ENCODE assay signal across 21 mouse cellular contexts in the genomic region with DNA sequence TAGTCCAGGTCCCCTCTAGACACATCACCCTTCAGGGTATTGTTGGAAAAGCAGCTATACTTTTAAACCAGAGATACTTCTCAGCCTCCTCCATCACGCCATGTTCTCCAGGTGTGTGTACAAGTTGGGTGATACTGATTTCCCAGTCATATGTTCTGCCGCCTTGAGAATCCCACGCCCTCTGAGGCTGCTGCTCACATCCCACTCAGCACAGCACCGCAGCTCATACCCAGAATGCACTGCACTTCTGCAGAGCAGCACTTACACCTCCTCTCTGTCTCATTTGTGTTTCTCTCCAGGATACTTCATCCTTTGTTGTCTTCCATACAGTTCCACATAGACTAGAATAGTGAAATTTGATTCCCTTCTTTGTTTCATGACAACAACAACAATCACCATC.
A peak's percentile ranks its signal among the peaks of the same experiment; 100 is the strongest.
DNase-seq lines count a peak whose midpoint lies in the region; ATAC-seq lines count a peak whose summit lies in the region.
"Had no signal": no experiment of that assay in that cellular context is flagged by ENCODE, and none has a peak within 500 bp of the region (broad histone marks: within the 10 kb centered on the region; RNA-seq: fewer than 3 reads in every experiment).

No protein-coding gene starts in this region.

- no peak overlapping the region for H3K9ac ChIP-seq in heart, embryonic 11.5 days (ENCODE audit: low read depth, low read length)
- H3K9ac ChIP-seq: embryonic facial prominence, embryonic 15.5 days; lung, embryonic 14.5 days; midbrain, embryonic 12.5 days; neural tube, embryonic 15.5 days; stomach, embryonic 15.5 days had no signal

- intact Hi-C loops in left cerebral cortex, postnatal 4 days (cut with DNase I): no loop called here
- intact Hi-C loops in left cerebral cortex, postnatal 36 days (cut with DNase I): no loop called here

- ATAC-seq in heart, embryonic 11.5 days (replicated peaks; ENCODE audit: insufficient number of reproducible peaks, low FRiP score, low TSS enrichment): no peak
- ATAC-seq: activated CD4-positive, CD25-positive, alpha-beta regulatory T cell, adult 4 months; intestine, postnatal 0 days had no signal

- 88% methylated on average over 4 of the region's 4 CpGs for WGBS in heart, embryonic 10.5 days
- WGBS in heart, embryonic 11.5 days (ENCODE audit: insufficient replicate concordance): 78% methylated on average over 4 of the region's 4 CpGs

- no peak for DNase-seq in heart, embryonic 10.5 days (ENCODE audit: low spot score)
- peak; percentile 40 for DNase-seq in left cerebral cortex, adult 11 months (ENCODE audit: low spot score)
- DNase-seq in left cerebral cortex, postnatal 4 days: no peak
- peak; percentile 68 to 82 for DNase-seq in frontal cortex, adult 2 months (ENCODE audit: extremely low spot score in 1 of 2, low spot score in 1 of 2)
- peak; percentile 73 to 74 for DNase-seq in left cerebral cortex, postnatal 36 days (ENCODE audit: low spot score in 2 of 2)
- no peak for DNase-seq in cerebellum, postnatal 25 days
- no peak for DNase-seq in thymus, postnatal 14 days
- DNase-seq: cerebellum, adult 2 months; lung, embryonic 14.5 days had no signal

- no peaks in the 10 kb centered on the region for H3K9me3 ChIP-seq in heart, embryonic 10.5 days
- H3K9me3 ChIP-seq in heart, embryonic 11.5 days (replicated peaks; ENCODE audit: control insufficient read depth, low read length): no peaks in the 10 kb centered on the region
- H3K9me3 ChIP-seq: embryonic facial prominence, embryonic 15.5 days; hindbrain, embryonic 10.5 days; limb, embryonic 10.5 days; midbrain, embryonic 12.5 days; neural tube, embryonic 15.5 days; stomach, embryonic 15.5 days had no signal

- H3K4me3 ChIP-seq in heart, embryonic 10.5 days: no peak overlapping the region
- H3K4me3 ChIP-seq in heart, embryonic 11.5 days (ENCODE audit: low read depth, low read length): no peak overlapping the region
- H3K4me3 ChIP-seq: embryonic facial prominence, embryonic 15.5 days; hindbrain, embryonic 10.5 days; limb, embryonic 10.5 days; midbrain, embryonic 12.5 days; neural tube, embryonic 15.5 days; stomach, embryonic 15.5 days had no signal

- H3K27ac ChIP-seq in heart, embryonic 10.5 days: 0 out of 2 replicates have a peak overlapping the region, but pooled peaks have one; percentile 19
- no peak overlapping the region for H3K27ac ChIP-seq in heart, embryonic 11.5 days (ENCODE audit: low read depth, low read length)
- H3K27ac ChIP-seq: embryonic facial prominence, embryonic 15.5 days; hindbrain, embryonic 10.5 days; kidney, postnatal 0 days; limb, embryonic 10.5 days; macrophage; midbrain, embryonic 12.5 days; neural tube, embryonic 15.5 days; stomach, embryonic 15.5 days had no signal

- no peaks in the 10 kb centered on the region for H3K27me3 ChIP-seq in heart, embryonic 10.5 days (ENCODE audit: insufficient read depth, poor library complexity, severe bottlenecking)
- H3K27me3 ChIP-seq in heart, embryonic 11.5 days (ENCODE audit: control insufficient read depth, insufficient read depth, low read length): no peaks in the 10 kb centered on the region
- H3K27me3 ChIP-seq: embryonic facial prominence, embryonic 15.5 days; midbrain, embryonic 12.5 days; neural tube, embryonic 15.5 days; stomach, embryonic 15.5 days had no signal

- H3K4me1 ChIP-seq in heart, embryonic 10.5 days: peaks cover 21% of the 10 kb centered on the region
- H3K4me1 ChIP-seq in heart, embryonic 11.5 days (ENCODE audit: control insufficient read depth, insufficient read depth, low read length): 0 out of 2 replicates have a peak, but pooled peaks cover 8% of the 10 kb centered on the region
- H3K4me1 ChIP-seq: embryonic facial prominence, embryonic 15.5 days; limb, embryonic 10.5 days; neural tube, embryonic 15.5 days; stomach, embryonic 15.5 days had no signal

- H3K36me3 ChIP-seq in heart, embryonic 10.5 days: no peaks in the 10 kb centered on the region
- no peaks in the 10 kb centered on the region for H3K36me3 ChIP-seq in heart, embryonic 11.5 days (ENCODE audit: control insufficient read depth, insufficient read depth, low read length)
- H3K36me3 ChIP-seq: embryonic facial prominence, embryonic 15.5 days; hindbrain, embryonic 10.5 days; limb, embryonic 10.5 days; midbrain, embryonic 12.5 days; neural tube, embryonic 15.5 days; stomach, embryonic 15.5 days had no signal

- H3K4me2 ChIP-seq in heart, embryonic 11.5 days: no peak overlapping the region
- H3K4me2 ChIP-seq: embryonic facial prominence, embryonic 15.5 days; liver, embryonic 11.5 days; lung, embryonic 14.5 days; midbrain, embryonic 12.5 days; neural tube, embryonic 15.5 days; stomach, embryonic 15.5 days had no signal

Comparison
In these comparisons a context has a peak if more than half of its experiments do, and no peak if none do; other contexts are left out.
1. DNase-seq: peak in left cerebral cortex, adult 11 months (single experiment), frontal cortex, adult 2 months (2 of 2) and left cerebral cortex, postnatal 36 days (2 of 2); none in heart, embryonic 10.5 days (single experiment), left cerebral cortex, postnatal 4 days (single experiment), cerebellum, postnatal 25 days (0 of 2) and thymus, postnatal 14 days (single experiment).